Mouse (Mus musculus) brain, embryonic 14.5 days (tissue): ENCODE data around the gene Wnk2.

ENCODE experiments used
- CTCF ChIP-seq: fragments of 200-500 bp; IDR thresholded peaks from 2 replicates; pipeline ENCODE4 v1.5.1; 2012; ENCODE audit warnings: inconsistent platforms, mild to moderate bottlenecking, moderate library complexity, borderline replicate concordance; ENCODE audit not compliant: insufficient read depth, insufficient read length; ENCODE audit errors: extremely low read depth
- POLR2A ChIP-seq: fragments of 200-500 bp; IDR thresholded peaks from 2 replicates; pipeline ENCODE4 v1.6.1; 2012; ENCODE audit warnings: mild to moderate bottlenecking, inconsistent platforms, borderline replicate concordance; ENCODE audit not compliant: poor library complexity, insufficient read depth, insufficient read length, severe bottlenecking; ENCODE audit errors: extremely low read depth

DNA sequence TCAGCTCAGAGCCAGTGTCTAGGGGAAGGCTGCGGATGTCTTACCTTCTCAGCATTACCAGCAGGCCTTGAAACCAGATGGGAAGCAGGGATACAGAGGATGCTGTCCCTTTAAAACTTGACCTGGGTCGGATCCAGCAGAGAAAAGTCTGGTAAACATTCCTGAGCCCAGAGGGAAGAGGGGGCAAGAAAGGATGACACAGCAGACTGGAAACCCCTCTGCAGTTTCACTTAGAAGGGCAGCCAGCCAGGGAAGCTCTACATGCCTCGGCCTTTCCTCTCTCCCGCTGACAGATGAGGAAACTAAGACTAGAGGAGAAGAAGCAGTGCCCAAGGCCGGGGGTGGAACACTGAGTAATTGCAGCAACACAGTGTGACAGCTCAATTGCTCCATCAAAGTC lies 35.8 kb upstream of the Wnk2 start:
- TF ChIP-seq POLR2A (no peak), CTCF (no peak)
